Mouse (Mus musculus) lung, postnatal 4 days (tissue): Measurements from ENCODE around the gene Ncor2.

Experiments
- DNase-seq, 2 experiments: peaks; one replicate each; pipeline ENCODE4 v3.0.0; 2021

The Ncor2 gene

DNA sequence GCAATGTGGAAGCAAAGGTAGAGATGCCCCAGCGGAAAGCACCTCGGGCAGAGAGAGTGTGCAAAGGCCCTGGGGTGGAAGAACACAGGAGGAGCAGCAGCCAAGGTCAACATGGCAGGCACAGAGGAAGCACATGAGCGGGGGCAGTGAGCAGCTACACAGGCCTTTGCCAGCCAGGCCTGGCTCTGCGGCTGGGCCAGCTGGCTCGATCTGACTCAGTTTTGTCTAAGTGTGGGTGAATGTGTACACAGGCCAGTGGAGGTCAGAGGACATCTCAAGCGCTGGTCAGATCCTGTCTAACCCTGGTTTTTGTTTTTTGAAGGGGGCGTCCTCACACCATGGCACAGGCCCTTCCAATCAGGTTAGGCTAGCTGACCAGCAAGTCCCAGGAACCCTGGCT, 10.9 kb downstream of the Ncor2 start:
- DNase-seq: no peak

- no peak for DNase-seq
Observed at GRCm38 (mm10) chr5:125167524-125167923, 11.5 kb downstream of the Ncor2 start.

DNA sequence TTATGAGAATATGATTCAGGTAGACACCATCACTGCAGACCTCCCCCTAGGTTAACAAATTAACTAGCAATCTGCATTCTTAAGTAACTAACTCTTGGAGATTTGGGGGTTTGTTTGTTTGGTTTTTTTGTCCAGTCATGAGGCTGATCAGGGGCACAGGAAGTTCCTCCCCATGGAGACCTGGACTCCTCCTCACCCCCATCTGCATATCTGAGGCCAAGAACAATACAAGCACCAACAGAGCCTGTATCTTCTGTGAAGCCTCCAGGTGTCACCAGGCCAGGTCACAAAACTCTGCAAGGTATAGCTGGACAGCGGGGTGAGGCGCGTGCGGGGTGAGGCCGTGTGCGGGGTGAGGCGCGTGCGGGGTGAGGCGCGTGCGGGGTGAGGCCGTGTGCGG, 13.0 kb downstream of the Ncor2 start:
- DNase-seq: no peak

- DNase-seq: peak; percentile 80 to 91
Observed at GRCm38 (mm10) chr5:125164465-125165167, 14.4 kb downstream of the Ncor2 start.

GRCm38 (mm10) chr5:125163441-125164050, 15.5 kb downstream of the Ncor2 start:
- no peak for DNase-seq

- DNase-seq: no peak
Observed at GRCm38 (mm10) chr5:125162461-125162860, 16.6 kb downstream of the Ncor2 start.

DNA sequence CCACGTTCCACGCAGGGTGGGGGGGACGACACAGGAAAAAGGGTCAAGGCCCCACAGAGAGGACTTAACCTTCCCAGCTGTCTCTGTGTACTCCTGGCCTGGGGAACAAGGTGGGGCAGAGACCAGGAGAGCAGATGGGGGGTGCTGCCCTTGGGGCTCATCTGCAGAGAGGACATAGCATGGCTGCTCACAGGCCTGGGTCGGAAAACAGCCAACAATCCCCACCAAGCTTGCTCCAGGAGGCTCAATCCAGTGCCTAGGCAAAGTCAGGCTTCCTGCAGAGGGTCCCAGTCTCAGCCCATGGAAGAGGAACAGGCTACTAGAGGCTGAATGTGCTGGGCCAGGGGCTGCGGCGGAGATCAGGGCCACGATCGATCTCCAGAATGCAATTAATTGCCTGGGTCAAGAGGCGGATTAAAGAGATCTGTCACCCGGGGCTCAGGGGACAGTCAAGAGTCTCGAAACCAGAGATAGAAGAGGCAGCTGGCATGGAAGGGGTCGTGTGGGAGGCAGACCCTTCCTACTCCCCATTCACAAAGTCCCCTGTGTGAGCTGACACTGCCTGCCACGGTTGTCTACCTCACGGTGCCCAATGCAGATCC, 19.1 kb downstream of the Ncor2 start:
- DNase-seq: no peak

DNA sequence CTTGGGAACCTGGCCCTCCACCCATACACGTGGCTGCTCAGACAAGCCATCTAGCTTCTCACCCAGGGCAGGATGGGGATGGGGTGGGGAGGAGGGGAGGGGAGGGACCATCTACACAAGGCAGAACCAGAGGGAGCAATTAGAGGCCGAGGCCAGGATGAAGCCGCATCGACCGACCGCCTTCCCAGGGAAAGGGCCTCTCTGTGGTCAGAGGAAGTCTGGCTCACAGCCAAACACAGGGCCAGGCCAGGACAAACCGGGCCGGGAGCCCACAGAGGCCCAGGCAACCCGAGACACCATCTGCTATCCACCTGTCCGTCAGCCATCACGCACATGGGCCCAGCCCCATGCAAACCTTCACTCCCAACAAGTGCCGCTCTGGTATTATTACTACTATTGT, 19.7 kb downstream of the Ncor2 start:
- DNase-seq: peak; percentile 82 to 89

DNA sequence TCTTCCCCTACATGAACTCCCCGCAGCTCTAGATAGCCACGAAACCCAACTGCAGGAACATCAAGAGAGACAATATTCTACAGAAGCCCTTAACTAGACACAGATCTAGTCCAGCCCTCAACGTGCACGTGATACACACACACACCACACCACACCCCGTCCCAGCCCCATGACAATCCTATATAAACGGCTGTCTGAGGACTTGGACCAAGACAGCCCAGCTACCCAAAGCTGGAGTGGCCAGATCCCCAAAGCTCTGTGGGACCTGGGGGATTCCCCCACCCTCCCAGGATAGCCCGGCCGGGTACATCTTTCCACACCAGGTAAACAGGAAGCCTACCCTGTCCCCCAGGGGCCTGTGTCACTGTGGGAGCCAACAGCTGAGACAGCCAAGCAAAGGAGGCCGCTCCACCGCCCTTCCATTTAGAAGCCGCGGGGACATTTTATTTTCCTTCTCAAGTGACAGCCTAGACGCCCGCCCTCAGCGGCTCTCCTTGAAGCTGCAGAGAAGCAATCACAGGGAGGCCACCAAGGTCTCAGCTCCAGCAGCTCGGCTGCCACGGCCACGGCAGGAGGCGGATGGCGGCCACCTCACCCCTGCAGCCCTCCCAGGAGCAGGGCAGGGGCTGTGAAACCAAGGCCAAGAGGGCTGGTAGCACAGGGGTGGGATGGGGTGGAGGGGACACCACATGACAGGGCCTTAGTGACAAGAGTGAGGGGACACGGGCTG, 20.6 kb downstream of the Ncor2 start:
- DNase-seq: peak; percentile 55 to 67

DNA sequence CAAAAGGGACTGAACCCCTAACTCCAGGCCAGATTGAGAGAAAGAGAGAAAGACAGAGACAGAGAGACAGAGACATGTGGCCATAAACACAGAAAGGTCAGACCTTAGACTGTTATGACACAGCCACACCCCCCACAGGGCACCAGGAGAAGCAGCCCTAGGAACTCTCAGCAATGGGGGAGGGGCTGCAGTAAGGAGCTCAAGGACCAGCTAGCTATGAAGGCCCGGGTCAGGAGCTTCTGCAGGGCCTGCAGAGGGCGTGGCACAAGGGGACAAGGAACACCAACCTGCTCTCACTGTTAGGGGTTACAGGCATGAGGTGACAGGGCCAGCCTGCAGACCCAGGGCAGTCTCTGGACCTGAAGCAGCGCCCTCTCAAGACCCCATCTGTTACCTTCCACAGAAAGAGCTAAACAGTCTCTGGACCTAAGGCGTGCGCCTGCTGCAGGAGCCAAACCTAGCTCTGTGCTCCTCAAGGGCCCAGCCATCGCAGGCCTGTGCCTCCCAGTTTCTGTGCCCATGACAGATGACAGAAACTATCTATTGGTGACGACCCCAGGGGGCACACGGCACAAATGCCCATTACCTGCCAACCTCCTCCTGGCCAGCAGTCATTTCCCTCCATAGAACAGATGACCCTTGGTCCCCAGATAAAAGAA, 21.5 kb downstream of the Ncor2 start:
- DNase-seq: peak in 1 of 2 experiments; percentile 53

DNA sequence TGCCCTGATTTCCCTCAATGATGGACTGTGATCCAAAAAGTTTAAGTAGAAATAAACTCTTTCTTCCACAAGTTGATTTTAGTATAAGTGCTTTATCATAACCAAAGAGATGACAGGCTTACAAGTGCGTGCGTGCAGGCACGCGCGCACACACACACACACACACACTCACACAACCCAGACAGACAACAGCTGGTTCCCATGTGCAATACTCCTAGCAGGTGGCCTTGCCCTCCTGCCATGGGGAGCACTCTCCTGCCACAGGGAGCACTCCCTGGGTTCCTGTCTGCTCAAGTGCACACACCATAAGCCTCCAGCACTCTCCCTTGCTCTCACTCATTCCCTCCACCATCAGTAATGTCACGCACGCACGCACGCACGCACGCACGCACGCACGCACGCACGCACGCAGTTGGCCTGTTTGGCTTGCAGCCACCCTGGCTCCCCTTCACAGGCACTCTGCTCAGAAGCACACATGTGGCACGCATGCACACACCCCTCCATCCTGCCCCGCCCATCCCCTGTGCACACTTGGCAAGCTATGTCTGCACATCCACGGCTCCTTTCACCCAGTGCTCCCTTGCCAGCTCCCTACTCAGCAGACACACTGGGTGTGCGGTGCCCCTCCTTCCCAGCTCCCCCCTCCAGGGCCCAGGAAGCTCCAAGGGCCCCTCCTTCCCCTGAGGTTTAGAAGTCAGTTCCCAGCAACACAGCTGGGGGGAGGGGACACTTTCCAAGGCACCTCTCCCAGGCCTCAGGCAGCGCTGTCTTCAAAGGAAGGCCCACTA, 22.4 kb downstream of the Ncor2 start:
- DNase-seq: peak; percentile 61 to 80

GRCm38 (mm10) chr5:125155451-125155850, 23.6 kb downstream of the Ncor2 start:
- DNase-seq: peak in 1 of 2 experiments; percentile 18

GRCm38 (mm10) chr5:125154989-125155388, 24.0 kb downstream of the Ncor2 start:
- peak in 1 of 2 experiments; percentile 28 for DNase-seq

DNA sequence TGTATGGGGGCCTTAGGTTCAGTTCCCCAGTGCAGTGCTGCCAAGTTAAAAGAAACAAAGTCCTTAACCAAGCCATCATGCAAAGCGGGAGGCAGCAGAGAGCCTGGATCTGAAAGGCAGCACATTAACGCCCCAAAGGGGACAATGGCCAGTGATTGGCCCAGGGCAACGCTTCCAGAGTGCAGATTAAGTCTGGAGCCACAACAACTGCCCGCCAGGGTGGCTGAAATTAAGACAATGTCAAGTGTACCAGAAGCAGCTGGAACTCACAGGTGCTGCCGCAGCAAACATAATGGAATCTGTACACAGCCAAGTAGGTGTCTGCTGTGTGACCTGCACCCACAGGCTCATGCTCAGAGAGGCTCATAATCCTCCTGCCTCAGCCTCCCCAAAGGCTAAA, 24.8 kb downstream of the Ncor2 start:
- peak in 1 of 2 experiments; percentile 18 for DNase-seq

DNA sequence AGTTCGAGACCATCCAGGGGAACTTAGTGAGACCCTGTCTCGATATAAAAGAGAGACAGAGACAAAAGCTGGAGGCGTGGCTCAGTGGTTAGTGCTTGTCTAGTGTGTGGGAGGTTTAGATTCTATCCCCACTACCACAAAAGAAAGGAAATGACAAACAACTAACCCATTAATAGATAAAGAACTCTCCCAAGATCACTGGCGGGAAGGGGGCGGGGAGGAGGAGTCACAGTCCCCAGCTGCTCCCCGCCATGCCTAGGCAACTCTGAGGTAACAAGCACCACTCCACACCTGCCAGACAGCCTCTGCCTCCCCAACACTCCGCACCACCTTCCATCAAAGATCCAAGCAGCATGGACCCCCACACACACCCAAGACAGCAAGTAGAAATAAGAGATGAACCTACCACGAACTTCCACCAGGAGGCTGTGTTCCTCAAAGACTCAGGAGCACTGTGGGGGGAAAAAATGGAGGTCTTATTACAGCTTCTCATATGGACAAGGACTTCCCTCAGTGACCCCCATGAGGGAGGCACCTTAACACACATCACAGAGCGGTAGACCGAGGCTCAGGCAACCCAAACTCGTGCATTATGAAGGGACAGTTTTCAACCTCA, 25.7 kb downstream of the Ncor2 start:
- peak in 1 of 2 experiments; percentile 19 for DNase-seq

- peak; percentile 61 to 82 for DNase-seq
Observed at GRCm38 (mm10) chr5:125151872-125152534, 27.0 kb downstream of the Ncor2 start.

DNA sequence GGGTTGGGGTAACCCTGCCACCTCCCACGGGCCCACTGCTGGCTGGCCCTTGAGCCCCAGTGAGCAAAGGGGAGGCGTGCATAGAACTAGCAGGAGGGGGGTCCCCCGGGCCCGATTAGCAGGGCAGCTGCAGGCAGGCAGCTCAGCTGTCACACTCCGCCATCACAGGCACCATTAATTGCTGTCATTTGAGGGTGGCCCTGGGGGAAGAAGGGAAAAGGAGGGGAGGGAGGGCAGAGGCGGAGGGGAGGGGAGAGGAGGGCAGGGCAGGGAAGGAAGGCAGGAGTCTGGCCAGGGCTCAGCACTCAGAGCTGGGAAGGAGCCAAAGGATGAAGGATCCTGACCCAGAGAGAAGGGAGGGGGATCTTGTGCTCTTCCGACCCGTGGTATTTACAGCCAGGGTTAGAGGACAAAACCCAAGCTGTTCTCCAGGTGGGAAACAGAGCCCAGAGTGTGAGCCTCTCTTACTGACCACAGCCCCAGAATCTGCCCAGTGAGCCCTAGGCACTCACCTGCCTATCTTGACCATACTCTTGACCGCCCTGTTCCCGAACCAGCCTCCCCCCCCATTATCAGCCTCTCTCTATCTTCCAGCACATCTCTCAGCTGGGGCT, 28.0 kb downstream of the Ncor2 start:
- peak; percentile 45 to 63 for DNase-seq

- peak; percentile 51 to 78 for DNase-seq
Observed at GRCm38 (mm10) chr5:125149142-125149541, 29.9 kb downstream of the Ncor2 start.

DNA sequence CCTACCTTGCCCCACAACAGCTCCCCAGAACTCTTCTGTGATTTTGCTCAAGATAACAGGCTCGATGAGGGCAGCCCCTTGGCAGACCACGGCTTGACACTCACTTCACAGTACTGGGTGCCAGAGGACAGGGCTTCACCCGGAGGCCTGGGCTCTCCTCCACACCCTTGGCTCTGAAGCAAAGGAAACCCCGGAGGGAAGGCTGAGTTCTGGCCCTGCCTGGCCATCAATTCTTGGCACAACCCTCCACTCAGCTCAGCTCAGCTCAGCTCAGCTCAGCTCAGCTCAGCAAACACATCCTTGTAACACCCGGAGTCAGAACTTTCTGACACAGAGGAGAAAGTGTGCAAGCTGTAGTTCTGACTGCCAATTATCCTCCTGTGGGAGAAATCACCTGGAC, 30.3 kb downstream of the Ncor2 start:
- DNase-seq: peak; percentile 73 to 87

DNA sequence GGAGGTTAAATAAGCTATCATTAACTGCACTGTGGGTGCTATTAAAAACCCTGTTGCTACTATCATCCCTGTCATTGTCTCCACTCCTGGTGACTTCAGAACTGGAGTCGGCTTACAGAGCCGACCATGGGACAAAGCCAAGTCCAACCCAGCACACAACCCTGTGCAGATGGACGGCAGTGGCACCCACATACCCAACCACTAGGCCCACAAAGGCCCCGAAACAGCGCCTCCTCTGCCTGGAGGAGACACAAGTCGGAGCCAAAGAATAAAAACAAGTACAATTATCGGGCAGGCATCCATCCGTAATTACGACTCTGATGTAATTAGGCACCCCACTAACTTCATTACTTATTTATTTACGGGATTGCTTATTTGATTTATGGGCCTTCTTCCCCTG, 30.8 kb downstream of the Ncor2 start:
- peak in 1 of 2 experiments; percentile 52 for DNase-seq

DNA sequence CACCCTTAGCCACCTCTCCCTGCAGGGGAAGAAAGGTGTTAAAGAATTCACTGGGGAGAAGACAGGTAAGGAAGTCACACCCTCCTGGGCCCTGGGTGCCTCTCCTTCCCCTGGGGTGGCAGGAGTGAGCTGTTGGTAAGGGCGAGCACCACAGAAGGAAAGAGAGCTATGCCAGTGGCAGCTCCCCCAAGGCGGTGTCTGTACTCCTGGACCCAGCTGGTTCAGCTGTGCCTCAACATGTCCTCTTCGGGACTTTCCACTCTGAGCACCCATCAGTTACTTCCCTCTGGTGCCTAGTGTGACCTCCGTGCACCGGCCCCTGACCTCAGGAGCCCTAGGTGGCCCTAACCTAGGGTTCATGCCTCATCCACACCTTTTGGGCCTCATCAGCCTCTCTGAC, 31.9 kb downstream of the Ncor2 start:
- peak in 1 of 2 experiments; percentile 17 for DNase-seq
